In genomic region chr14:23846706-23847105, GRCm38 (mm10) we compare ENCODE assay signal across 15 mouse cellular contexts.
"Had no signal": no experiment of that assay in that cellular context is flagged by ENCODE, and none has a peak within 500 bp of the region (broad histone marks: within the 10 kb centered on the region; RNA-seq: fewer than 3 reads in every experiment).

No protein-coding gene starts in this region.

- H3K4me3 ChIP-seq: lung, embryonic 15.5 days; megakaryocyte, embryonic 14.5 days; midbrain, embryonic 13.5 days; midbrain, embryonic 15.5 days; neural tube, embryonic 12.5 days; stomach, embryonic 15.5 days had no signal

- H3K27ac ChIP-seq: lung, embryonic 15.5 days; macrophage; midbrain, embryonic 13.5 days; midbrain, embryonic 15.5 days; neural tube, embryonic 12.5 days; stomach, embryonic 15.5 days; stomach, postnatal 0 days had no signal

- DNase-seq: lung, adult 2 months; lung, postnatal 14 days; lung, postnatal 36 days; right cerebral cortex, postnatal 14 days; thymus, adult 2 months; thymus, postnatal 25 days; thymus, postnatal 4 days had no signal
